39 mouse cellular contexts compared by ENCODE assay signal in genomic region chr1:88230421-88230820, GRCm38 (mm10). TPM values are rescaled to one million over a fixed set of nuclear protein-coding genes. Genes with fewer than 3 reads are reported as not detected.
A peak's percentile ranks its signal among the peaks of the same experiment; 100 is the strongest.
DNase-seq lines count a peak whose midpoint lies in the region; ATAC-seq and TF ChIP-seq lines count a peak whose summit lies in the region.
"Had no signal": no experiment of that assay in that cellular context is flagged by ENCODE, and none has a peak within 500 bp of the region (broad histone marks: within the 10 kb centered on the region; RNA-seq: fewer than 3 reads in every experiment).

No protein-coding gene starts in this region.

- no peak overlapping the region for H3K27ac ChIP-seq in heart, embryonic 11.5 days (ENCODE audit: low read depth, low read length)
- H3K27ac ChIP-seq in midbrain, embryonic 13.5 days: no peak overlapping the region
- H3K27ac ChIP-seq in midbrain, embryonic 11.5 days (ENCODE audit: low read depth, low read length): no peak overlapping the region
- no peak overlapping the region for H3K27ac ChIP-seq in stomach, postnatal 0 days (replicated peaks)
- H3K27ac ChIP-seq: embryonic facial prominence, embryonic 12.5 days; forebrain, embryonic 10.5 days; heart, embryonic 13.5 days; hindbrain, embryonic 12.5 days; kidney, embryonic 15.5 days; layer of hippocampus, adult 2 months; left cerebral cortex, adult 2 months; limb, embryonic 12.5 days; liver, embryonic 15.5 days; midbrain, embryonic 12.5 days; neural tube, embryonic 13.5 days; stomach, embryonic 15.5 days had no signal

- DNase-seq in heart, postnatal 4 days: peak; percentile 10
- no peak for DNase-seq in midbrain, embryonic 11.5 days (ENCODE audit: low spot score, missing footprints)
- peak; percentile 63 for DNase-seq in testis, postnatal 10 days (ENCODE audit: low spot score)
- DNase-seq in testis, postnatal 14 days (ENCODE audit: low spot score): no peak
- DNase-seq in stomach, postnatal 0 days (ENCODE audit: low spot score): peak; percentile 30
- DNase-seq: adrenal gland, postnatal 25 days; B cell, adult 2 months; cerebellum, adult 11-12 months; cerebellum, adult 9-11 months; embryo, embryonic 11 days; forebrain, postnatal 0 days; heart, adult 18-20 months; heart, postnatal 10 days; kidney, adult 11 months; kidney, postnatal 36 days; lung, embryonic 14.5 days; lung, postnatal 14 days; right cerebral cortex, adult 18-20 months; thymus, adult 2 months had no signal

- no peak for ATAC-seq in heart, embryonic 11.5 days (replicated peaks; ENCODE audit: insufficient number of reproducible peaks, low FRiP score, low TSS enrichment)
- 0 out of 2 replicates have a peak, but pooled peaks have one; percentile 1 for ATAC-seq in midbrain, embryonic 13.5 days
- no peak for ATAC-seq in midbrain, embryonic 11.5 days (ENCODE audit: low FRiP score)
- ATAC-seq in stomach, postnatal 0 days (ENCODE audit: low FRiP score, low TSS enrichment): no peak
- ATAC-seq in erythroblast, adult 5-6 weeks (replicated peaks; ENCODE audit: low FRiP score, poor library complexity, severe bottlenecking): no peak
- ATAC-seq: forebrain, postnatal 0 days; inflammation-experienced regulatory T-cells, adult 6 months had no signal

- peaks cover 99% of the 10 kb centered on the region for H3K9me3 ChIP-seq in heart, embryonic 11.5 days (replicated peaks; ENCODE audit: control insufficient read depth, low read length)
- peaks cover 100% of the 10 kb centered on the region for H3K9me3 ChIP-seq in midbrain, embryonic 13.5 days
- peaks cover 100% of the 10 kb centered on the region for H3K9me3 ChIP-seq in midbrain, embryonic 11.5 days (ENCODE audit: control insufficient read depth, low read length)
- peaks cover 48% of the 10 kb centered on the region for H3K9me3 ChIP-seq in stomach, postnatal 0 days (ENCODE audit: control insufficient read depth, low read length)

- TF ChIP-seq EP300 in stomach, postnatal 0 days (optimal IDR thresholded peaks at IDR 0.05): no peak

- no peaks in the 10 kb centered on the region for H3K27me3 ChIP-seq in heart, embryonic 11.5 days (ENCODE audit: control insufficient read depth, insufficient read depth, low read length)
- no peaks in the 10 kb centered on the region for H3K27me3 ChIP-seq in midbrain, embryonic 13.5 days
- no peaks in the 10 kb centered on the region for H3K27me3 ChIP-seq in midbrain, embryonic 11.5 days (ENCODE audit: control insufficient read depth, insufficient read depth, low read length)
- no peaks in the 10 kb centered on the region for H3K27me3 ChIP-seq in stomach, postnatal 0 days (ENCODE audit: control insufficient read depth, insufficient read depth, low read length)
- H3K27me3 ChIP-seq: embryonic facial prominence, embryonic 12.5 days; heart, embryonic 13.5 days; hindbrain, embryonic 12.5 days; kidney, embryonic 15.5 days; limb, embryonic 12.5 days; liver, embryonic 15.5 days; midbrain, embryonic 12.5 days; neural tube, embryonic 13.5 days; stomach, embryonic 15.5 days had no signal

- TF ChIP-seq CTCF in stomach, postnatal 0 days (IDR thresholded peaks at IDR 0.05; ENCODE audit: low read depth): no peak

- no peaks in the 10 kb centered on the region for H3K4me1 ChIP-seq in heart, embryonic 11.5 days (ENCODE audit: control insufficient read depth, insufficient read depth, low read length)
- H3K4me1 ChIP-seq in midbrain, embryonic 13.5 days (replicated peaks): no peaks in the 10 kb centered on the region
- no peaks in the 10 kb centered on the region for H3K4me1 ChIP-seq in midbrain, embryonic 11.5 days (ENCODE audit: control insufficient read depth, insufficient read depth, low read length)
- no peaks in the 10 kb centered on the region for H3K4me1 ChIP-seq in stomach, postnatal 0 days (replicated peaks; ENCODE audit: control insufficient read depth, insufficient read depth)
- H3K4me1 ChIP-seq: embryonic facial prominence, embryonic 12.5 days; forebrain, embryonic 10.5 days; heart, embryonic 13.5 days; hindbrain, embryonic 12.5 days; kidney, embryonic 15.5 days; limb, embryonic 12.5 days; liver, embryonic 15.5 days; midbrain, embryonic 12.5 days; neural tube, embryonic 13.5 days; stomach, embryonic 15.5 days had no signal

- no peak overlapping the region for H3K4me2 ChIP-seq in heart, embryonic 11.5 days
- no peak overlapping the region for H3K4me2 ChIP-seq in midbrain, embryonic 13.5 days (replicated peaks)
- H3K4me2 ChIP-seq in midbrain, embryonic 11.5 days: no peak overlapping the region
- no peak overlapping the region for H3K4me2 ChIP-seq in stomach, postnatal 0 days (replicated peaks; ENCODE audit: low read depth)
- H3K4me2 ChIP-seq: embryonic facial prominence, embryonic 12.5 days; heart, embryonic 13.5 days; hindbrain, embryonic 12.5 days; kidney, embryonic 15.5 days; limb, embryonic 12.5 days; liver, embryonic 15.5 days; lung, embryonic 14.5 days; midbrain, embryonic 12.5 days; neural tube, embryonic 13.5 days; stomach, embryonic 15.5 days had no signal

- H3K36me3 ChIP-seq in heart, embryonic 11.5 days (ENCODE audit: control insufficient read depth, insufficient read depth, low read length): no peaks in the 10 kb centered on the region
- H3K36me3 ChIP-seq in midbrain, embryonic 13.5 days: no peaks in the 10 kb centered on the region
- no peaks in the 10 kb centered on the region for H3K36me3 ChIP-seq in midbrain, embryonic 11.5 days (ENCODE audit: control insufficient read depth, insufficient read depth, low read length)
- no peaks in the 10 kb centered on the region for H3K36me3 ChIP-seq in stomach, postnatal 0 days (ENCODE audit: control insufficient read depth, insufficient read depth, low read length)
- H3K36me3 ChIP-seq: embryonic facial prominence, embryonic 12.5 days; forebrain, embryonic 10.5 days; heart, embryonic 13.5 days; hindbrain, embryonic 12.5 days; kidney, embryonic 15.5 days; limb, embryonic 12.5 days; liver, embryonic 15.5 days; midbrain, embryonic 12.5 days; neural tube, embryonic 13.5 days; stomach, embryonic 15.5 days had no signal

- no peak overlapping the region for H3K9ac ChIP-seq in heart, embryonic 11.5 days (ENCODE audit: low read depth, low read length)
- no peak overlapping the region for H3K9ac ChIP-seq in midbrain, embryonic 13.5 days (replicated peaks)
- H3K9ac ChIP-seq in midbrain, embryonic 11.5 days (ENCODE audit: low read length): no peak overlapping the region
- H3K9ac ChIP-seq in stomach, postnatal 0 days (ENCODE audit: low read length): no peak overlapping the region
- H3K9ac ChIP-seq: embryonic facial prominence, embryonic 12.5 days; forebrain, postnatal 0 days; heart, embryonic 13.5 days; hindbrain, embryonic 12.5 days; kidney, embryonic 15.5 days; limb, embryonic 12.5 days; liver, embryonic 15.5 days; lung, embryonic 14.5 days; midbrain, embryonic 12.5 days; neural tube, embryonic 13.5 days; stomach, embryonic 15.5 days had no signal

- 69% methylated on average over 7 of the region's 7 CpGs for WGBS in heart, embryonic 11.5 days (ENCODE audit: insufficient replicate concordance)
- WGBS in midbrain, embryonic 13.5 days: 73% methylated on average over 7 of the region's 7 CpGs
- 68% methylated on average over 7 of the region's 7 CpGs for WGBS in midbrain, embryonic 11.5 days
- WGBS in stomach, postnatal 0 days: 70% methylated on average over 7 of the region's 7 CpGs

- H3K4me3 ChIP-seq in heart, embryonic 11.5 days (ENCODE audit: low read depth, low read length): no peak overlapping the region
- no peak overlapping the region for H3K4me3 ChIP-seq in midbrain, embryonic 13.5 days (replicated peaks)
- no peak overlapping the region for H3K4me3 ChIP-seq in midbrain, embryonic 11.5 days (ENCODE audit: low read depth, low read length)
- no peak overlapping the region for H3K4me3 ChIP-seq in stomach, postnatal 0 days (ENCODE audit: low read depth, low read length)
- H3K4me3 ChIP-seq: embryonic facial prominence, embryonic 12.5 days; forebrain, embryonic 10.5 days; heart, embryonic 13.5 days; hindbrain, embryonic 12.5 days; kidney, embryonic 15.5 days; layer of hippocampus, adult 2 months; left cerebral cortex, adult 2 months; limb, embryonic 12.5 days; liver, embryonic 15.5 days; midbrain, embryonic 12.5 days; neural tube, embryonic 13.5 days; stomach, embryonic 15.5 days had no signal

RNA-seq across cellular contexts. Expression of gene Mroh2a, which starts 3.6 kb away (rescaled TPM):
- under 1 TPM in 1 of 2 experiments, not detected in 1; 0.02 TPM for total RNA-seq in heart, postnatal 4 days (2021)
- polyA plus RNA-seq in heart, embryonic 11.5 days (2014; fragmentation: Nextera tagmentation; extraction: Ambion mirVana): 0.63 and 1.1 TPM in 2 replicates
- polyA plus RNA-seq in midbrain, embryonic 13.5 days (2015; fragmentation: Nextera tagmentation; extraction: Ambion mirVana): 0.68 and 1.0 TPM in 2 replicates
- polyA plus RNA-seq in midbrain, embryonic 11.5 days (2014; fragmentation: Nextera tagmentation; extraction: Ambion mirVana): 1.6 and 1.7 TPM in 2 replicates
- polyA plus RNA-seq in stomach, postnatal 0 days (2015; fragmentation: Nextera tagmentation; extraction: Ambion mirVana): 0.54 and 0.84 TPM in 2 replicates
- 1.7 TPM in 1 of 2 replicates, not detected in the other for total RNA-seq in erythroblast, adult 5-6 weeks (2015; ENCODE audit: low replicate concordance)
- total RNA-seq in erythroblast, adult 5-6 weeks (2017; ENCODE audit: low replicate concordance): 0.17 and 0.70 TPM in 2 replicates
- total RNA-seq: forebrain, postnatal 0 days; gastrocnemius, postnatal 36 days; heart, adult 18-20 months had no signal

RNA-seq across cellular contexts. Expression of gene Ugt1a1, which starts 18.7 kb away (rescaled TPM):
- not detected for total RNA-seq in heart, postnatal 4 days (2021)
- polyA plus RNA-seq in heart, embryonic 11.5 days (2014; fragmentation: Nextera tagmentation; extraction: Ambion mirVana): not detected in 2 replicates
- not detected in 2 replicates for polyA plus RNA-seq in midbrain, embryonic 13.5 days (2015; fragmentation: Nextera tagmentation; extraction: Ambion mirVana)
- not detected in 2 replicates for polyA plus RNA-seq in midbrain, embryonic 11.5 days (2014; fragmentation: Nextera tagmentation; extraction: Ambion mirVana)
- polyA plus RNA-seq in stomach, postnatal 0 days (2015; fragmentation: Nextera tagmentation; extraction: Ambion mirVana): 23.6 and 24.8 TPM in 2 replicates
- total RNA-seq in erythroblast, adult 5-6 weeks (2015; ENCODE audit: low replicate concordance): not detected in 2 replicates
- 0.70 and 1.0 TPM in 2 replicates for total RNA-seq in erythroblast, adult 5-6 weeks (2017; ENCODE audit: low replicate concordance)
- total RNA-seq: gastrocnemius, postnatal 36 days; heart, postnatal 10 days; layer of hippocampus, adult 2 months; layer of hippocampus, postnatal 14 days; left cerebral cortex, postnatal 25 days had no signal
- polyA plus RNA-seq: embryonic facial prominence, embryonic 12.5 days; forebrain, postnatal 0 days; heart, embryonic 13.5 days; hindbrain, embryonic 12.5 days; inflammation-experienced regulatory T-cells, adult 6 months; limb, embryonic 12.5 days; lung, embryonic 14.5 days; midbrain, embryonic 12.5 days; neural tube, embryonic 13.5 days had no signal

RNA-seq across cellular contexts. Expression of gene Dnajb3, which starts 24.8 kb away (rescaled TPM):
- 1 to 10 TPM; 1.6 to 1.8 TPM for total RNA-seq in heart, postnatal 4 days (2021)
- polyA plus RNA-seq in heart, embryonic 11.5 days (2014; fragmentation: Nextera tagmentation; extraction: Ambion mirVana): 9.6 and 10.4 TPM in 2 replicates
- polyA plus RNA-seq in midbrain, embryonic 13.5 days (2015; fragmentation: Nextera tagmentation; extraction: Ambion mirVana): 13.9 and 16.2 TPM in 2 replicates
- polyA plus RNA-seq in midbrain, embryonic 11.5 days (2014; fragmentation: Nextera tagmentation; extraction: Ambion mirVana): 13.4 and 15.4 TPM in 2 replicates
- polyA plus RNA-seq in stomach, postnatal 0 days (2015; fragmentation: Nextera tagmentation; extraction: Ambion mirVana): 7.2 and 8.2 TPM in 2 replicates
- 5.6 and 20.9 TPM in 2 replicates for total RNA-seq in erythroblast, adult 5-6 weeks (2015; ENCODE audit: low replicate concordance)
- total RNA-seq in erythroblast, adult 5-6 weeks (2017; ENCODE audit: low replicate concordance): 5.4 and 9.1 TPM in 2 replicates
- total RNA-seq: gastrocnemius, postnatal 36 days; liver, adult 2 months had no signal
- polyA plus RNA-seq: liver, adult 2 months had no signal

RNA-seq across cellular contexts. Expression of gene Ugt1a2, which starts 30.0 kb away (rescaled TPM):
- not detected for total RNA-seq in heart, postnatal 4 days (2021)
- polyA plus RNA-seq in heart, embryonic 11.5 days (2014; fragmentation: Nextera tagmentation; extraction: Ambion mirVana): not detected in 2 replicates
- 0.09 TPM in 1 of 2 replicates, not detected in the other for polyA plus RNA-seq in midbrain, embryonic 13.5 days (2015; fragmentation: Nextera tagmentation; extraction: Ambion mirVana)
- polyA plus RNA-seq in midbrain, embryonic 11.5 days (2014; fragmentation: Nextera tagmentation; extraction: Ambion mirVana): not detected in 2 replicates
- 0.12 TPM in 1 of 2 replicates, not detected in the other for polyA plus RNA-seq in stomach, postnatal 0 days (2015; fragmentation: Nextera tagmentation; extraction: Ambion mirVana)
- total RNA-seq in erythroblast, adult 5-6 weeks (2015; ENCODE audit: low replicate concordance): not detected in 2 replicates
- not detected in 2 replicates for total RNA-seq in erythroblast, adult 5-6 weeks (2017; ENCODE audit: low replicate concordance)
- total RNA-seq: forebrain, postnatal 0 days; gastrocnemius, postnatal 36 days; heart, adult 18-20 months; heart, postnatal 10 days; layer of hippocampus, adult 2 months; layer of hippocampus, postnatal 14 days; left cerebral cortex, adult 2 months; left cerebral cortex, postnatal 25 days had no signal
- polyA plus RNA-seq: embryonic facial prominence, embryonic 12.5 days; forebrain, postnatal 0 days; heart, embryonic 13.5 days; inflammation-experienced regulatory T-cells, adult 6 months; limb, embryonic 12.5 days; lung, embryonic 14.5 days; neural tube, embryonic 13.5 days had no signal

RNA-seq across cellular contexts. Expression of gene Hjurp, which starts 47.0 kb away (rescaled TPM):
- 100 to 1,000 TPM in 1 of 2 experiments, 10 to 100 TPM in 1; 97.1 to 100 TPM for total RNA-seq in heart, postnatal 4 days (2021)
- 117 and 118 TPM in 2 replicates for polyA plus RNA-seq in heart, embryonic 11.5 days (2014; fragmentation: Nextera tagmentation; extraction: Ambion mirVana)
- 107 and 110 TPM in 2 replicates for polyA plus RNA-seq in midbrain, embryonic 13.5 days (2015; fragmentation: Nextera tagmentation; extraction: Ambion mirVana)
- 135 TPM in 2 replicates for polyA plus RNA-seq in midbrain, embryonic 11.5 days (2014; fragmentation: Nextera tagmentation; extraction: Ambion mirVana)
- 30.0 and 34.1 TPM in 2 replicates for polyA plus RNA-seq in stomach, postnatal 0 days (2015; fragmentation: Nextera tagmentation; extraction: Ambion mirVana)
- total RNA-seq in erythroblast, adult 5-6 weeks (2015; ENCODE audit: low replicate concordance): 66.9 and 89.5 TPM in 2 replicates
- total RNA-seq in erythroblast, adult 5-6 weeks (2017; ENCODE audit: low replicate concordance): 110 and 133 TPM in 2 replicates

Comparison
In these comparisons a context has a peak if more than half of its experiments do, and no peak if none do; other contexts are left out.
1. DNase-seq: peak in heart, postnatal 4 days (single experiment), testis, postnatal 10 days (single experiment) and stomach, postnatal 0 days (single experiment); none in midbrain, embryonic 11.5 days (single experiment) and testis, postnatal 14 days (single experiment).
2. RNA of gene Ugt1a1, which starts 18.7 kb away (polyA plus RNA-seq): 23.6 to 24.8 TPM in stomach, postnatal 0 days; not detected in heart, embryonic 11.5 days, not detected in midbrain, embryonic 13.5 days and not detected in midbrain, embryonic 11.5 days; every median in the first group is over 10 times any median in the second.